Mouse (Mus musculus) myocyte (in vitro differentiated cells): ENCODE data around the gene Sorcs2.

Source experiments
- CEBPB ChIP-seq: IDR thresholded peaks from 2 replicates; pipeline ENCODE4 v1.6.1; 2011; ENCODE audit warnings: mild to moderate bottlenecking, moderate library complexity; ENCODE audit not compliant: poor library complexity, insufficient read depth, severe bottlenecking
- E2F4 ChIP-seq: IDR thresholded peaks from one replicate; pipeline ENCODE4 v1.6.1; 2011; ENCODE audit warnings: mild to moderate bottlenecking, control low read depth, moderate library complexity; ENCODE audit not compliant: insufficient read depth
- MAX ChIP-seq: IDR thresholded peaks from one replicate; pipeline ENCODE4 v1.6.1; 2011; ENCODE audit warnings: low read depth, mild to moderate bottlenecking, control low read depth
- MYOD1 ChIP-seq, 3 experiments: IDR thresholded peaks; one replicate each; pipeline ENCODE4 v1.6.1; 2011; ENCODE audit warnings: control low read depth in 2 of 3, low read depth in 2 of 3, mild to moderate bottlenecking in 2 of 3, moderate library complexity in 1 of 3; ENCODE audit not compliant: insufficient read length in 2 of 3, control insufficient read depth in 1 of 3
- MYOG ChIP-seq, 3 experiments: IDR thresholded peaks; one replicate each; pipeline ENCODE4 v1.6.1; 2011; ENCODE audit warnings: control low read depth in 2 of 3, low read depth in 2 of 3, mild to moderate bottlenecking in 2 of 3; ENCODE audit not compliant: insufficient read length in 2 of 3, control insufficient read depth in 1 of 3, insufficient read depth in 1 of 3
- POLR2A ChIP-seq: IDR thresholded peaks from one replicate; pipeline ENCODE4 v1.6.1; 2011; ENCODE audit warnings: low read depth, mild to moderate bottlenecking, control low read depth, moderate library complexity; ENCODE audit not compliant: insufficient read length
- POLR2AphosphoS2 ChIP-seq: IDR thresholded peaks from one replicate; pipeline ENCODE4 v1.6.1; 2011; ENCODE audit warnings: low read depth, control low read depth; ENCODE audit not compliant: insufficient read length
- REST ChIP-seq: IDR thresholded peaks from one replicate; pipeline ENCODE4 v1.6.1; 2011; ENCODE audit warnings: mild to moderate bottlenecking, control low read depth, moderate library complexity; ENCODE audit not compliant: insufficient read depth, insufficient read length
- SRF ChIP-seq: IDR thresholded peaks from one replicate; pipeline ENCODE4 v1.6.1; 2011; ENCODE audit warnings: low read depth; ENCODE audit not compliant: control insufficient read depth, insufficient read length
- TCF12 ChIP-seq: IDR thresholded peaks from one replicate; pipeline ENCODE4 v1.6.1; 2011; ENCODE audit warnings: mild to moderate bottlenecking, control low read depth; ENCODE audit not compliant: poor library complexity, insufficient read depth, severe bottlenecking
- USF1 ChIP-seq: IDR thresholded peaks from one replicate; pipeline ENCODE4 v1.6.1; 2011; ENCODE audit warnings: low read depth, mild to moderate bottlenecking, control low read depth, moderate library complexity

DNA sequence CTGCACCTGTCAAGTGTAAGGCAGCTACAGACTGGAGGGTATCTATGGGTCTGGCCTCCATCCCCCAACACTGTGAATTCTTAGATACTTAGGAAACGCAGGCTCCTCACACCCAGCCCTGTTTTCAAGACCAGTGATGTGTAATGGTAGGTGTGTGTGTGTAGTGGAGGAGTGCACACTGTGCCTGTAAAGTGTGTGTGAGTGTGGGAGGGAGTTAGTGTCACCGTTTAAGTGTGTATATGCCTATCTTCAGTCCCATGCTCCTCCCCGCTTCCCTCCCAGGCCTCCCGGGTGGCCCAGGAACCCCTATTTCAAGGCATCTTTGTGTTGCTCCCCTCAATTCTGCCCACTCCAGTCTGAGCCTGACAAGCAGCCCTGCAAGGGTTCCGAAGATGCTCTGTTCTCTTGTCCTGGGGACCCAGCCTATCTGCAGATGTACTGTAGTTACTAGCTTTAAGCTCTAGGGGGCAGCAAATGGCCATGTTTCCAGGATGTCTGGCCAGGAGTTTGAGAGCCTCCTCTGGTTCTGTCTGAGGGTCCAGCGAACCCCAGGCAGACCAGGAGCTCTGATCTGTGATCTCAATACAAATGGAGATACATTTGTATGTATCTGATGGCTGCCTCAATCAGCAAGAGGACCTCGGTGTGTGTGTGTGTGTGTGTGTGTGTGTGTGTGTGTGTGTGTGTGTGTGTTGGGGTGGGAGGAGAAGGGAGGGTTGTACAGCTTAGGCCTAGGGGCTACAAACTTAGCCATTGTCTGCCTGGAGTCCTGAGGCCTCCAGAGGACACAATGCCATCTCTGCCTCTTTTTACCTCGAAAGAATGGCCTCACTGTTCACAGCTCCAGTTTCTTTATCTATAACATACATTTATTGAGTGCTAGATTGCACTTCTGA, 364.2 kb downstream of the Sorcs2 start:
- TF ChIP-seq POLR2A (no peak), USF1 (no peak), REST (no peak), POLR2AphosphoS2 (no peak), TCF12 (no peak), MAX (no peak), CEBPB (no peak), MYOG (IDR thresholded peaks at IDR 0.05; ENCODE audit: control insufficient read depth in 1 of 3, insufficient read depth in 1 of 3, insufficient read length in 2 of 3, low read depth in 2 of 3) (no peak), MYOD1 (IDR thresholded peaks at IDR 0.05; ENCODE audit: control insufficient read depth in 1 of 3, insufficient read length in 2 of 3, low read depth in 2 of 3) (no peak), E2F4 (no peak), SRF (no peak)
